Mouse (Mus musculus): ENCODE measurements around the gene Mns1.

GRCm38 (mm10) chr9:72497171-72497570, 59.4 kb downstream of the Mns1 start:
- TF ChIP-seq CTCF (IDR thresholded peaks at IDR 0.05): no peak
- TF ChIP-seq EP300 (IDR thresholded peaks at IDR 0.05): no peak

All from lung, postnatal 0 days (tissue).